ENCODE assay signal across 7 mouse cellular contexts in genomic region chr16:55964126-55964949, GRCm38 (mm10). TPM values are rescaled to one million over a fixed set of nuclear protein-coding genes. Genes with fewer than 3 reads are reported as not detected.
A peak's percentile ranks its signal among the peaks of the same experiment; 100 is the strongest.
DNase-seq lines count a peak whose midpoint lies in the region.

No protein-coding gene starts in this region.

- intact Hi-C loops in left cerebral cortex, postnatal 25 days (cut with DNase I) = loop anchor here (1.0 kb wide), 1 partner anchor 14 kb away; no protein-coding TSS in a partner anchor

- peak; percentile 46 for DNase-seq in heart, postnatal 4 days
- no peak for DNase-seq in heart, adult 8-10 months (ENCODE audit: low spot score)
- peak; percentile 46 for DNase-seq in thymus, postnatal 0 days (ENCODE audit: low spot score)
- DNase-seq in thymus, postnatal 36 days = no peak
- DNase-seq in c-Kit-positive CD71-positive TER-119-negative erythroid progenitor cells, embryonic 14.5 days (ENCODE audit: low read depth) = peak; percentile 39
- peak; percentile 52 to 62 for DNase-seq in left cerebral cortex, postnatal 25 days (ENCODE audit: low spot score in 2 of 2)
- DNase-seq in testis, postnatal 10 days (ENCODE audit: low spot score) = peak; percentile 55

RNA-seq across cellular contexts. Expression of gene Rpl24, which starts 1.7 kb away (rescaled TPM):
- total RNA-seq in heart, postnatal 4 days (2021) = 100 to 1,000 TPM; 714 to 743 TPM
- 100 to 1,000 TPM; 481 to 584 (median 542) TPM for total RNA-seq in heart, adult 8-10 months (2022)
- polyA plus RNA-seq in thymus, postnatal 0 days (2015; fragmentation: Nextera tagmentation; extraction: Ambion mirVana) = 1,051 and 1,112 TPM in 2 replicates
- 100 to 1,000 TPM; 358 to 366 TPM for total RNA-seq in left cerebral cortex, postnatal 25 days (2021)

RNA-seq across cellular contexts. Expression of gene Zbtb11, which starts 9.3 kb away (rescaled TPM):
- 10 to 100 TPM in 1 of 2 experiments, 1 to 10 TPM in 1; 8.8 to 10.4 TPM for total RNA-seq in heart, postnatal 4 days (2021)
- total RNA-seq in heart, adult 8-10 months (2022) = 10 to 100 TPM in 3 of 4 experiments, 1 to 10 TPM in 1; 7.2 to 12.0 (median 11.1) TPM
- 15.6 and 20.2 TPM in 2 replicates for polyA plus RNA-seq in thymus, postnatal 0 days (2015; fragmentation: Nextera tagmentation; extraction: Ambion mirVana)
- 10 to 100 TPM; 46.3 to 47.6 TPM for total RNA-seq in left cerebral cortex, postnatal 25 days (2021)

RNA-seq across cellular contexts. Expression of gene Cep97, which starts 29.7 kb away (rescaled TPM):
- 1 to 10 TPM; 4.7 to 6.3 TPM for total RNA-seq in heart, postnatal 4 days (2021)
- 1 to 10 TPM; 3.9 to 5.3 (median 5.2) TPM for total RNA-seq in heart, adult 8-10 months (2022)
- 46.4 and 52.7 TPM in 2 replicates for polyA plus RNA-seq in thymus, postnatal 0 days (2015; fragmentation: Nextera tagmentation; extraction: Ambion mirVana)
- total RNA-seq in left cerebral cortex, postnatal 25 days (2021) = 10 to 100 TPM; 13.7 to 14.2 TPM

Comparison
In these comparisons a context has a peak if more than half of its experiments do, and no peak if none do; other contexts are left out.
1. DNase-seq: peak in heart, postnatal 4 days (single experiment), thymus, postnatal 0 days (single experiment), c-Kit-positive CD71-positive TER-119-negative erythroid progenitor cells, embryonic 14.5 days (single experiment), left cerebral cortex, postnatal 25 days (2 of 2) and testis, postnatal 10 days (single experiment); none in heart, adult 8-10 months (single experiment) and thymus, postnatal 36 days (0 of 2).